Mouse (Mus musculus) heart, postnatal 36 days (tissue): ENCODE data around the gene Lyve1. TPM values are rescaled to one million over a fixed set of nuclear protein-coding genes. Genes with fewer than 3 reads are reported as not detected.

ENCODE experiments used
- DNase-seq, 2 experiments: peaks; one replicate each; pipeline ENCODE4 v3.0.0; 2021 to 2022
- intact Hi-C: fragments of 180-260 bp; cut with DNase I; formaldehyde crosslinking; loops from one replicate; pipeline ENCODE4 v1.15.1; 2025
- microRNA-seq, 2 experiments: library from miRNA; unstranded; fragments of <30 nt; microRNA quantifications; one replicate each; pipeline ENCODE4 v1.2.0; 2021; ENCODE audit warnings: borderline number of aligned reads in 2 of 2
- total RNA-seq, 2 experiments: library from RNA; stranded (reverse); gene quantifications; 2 replicates each; pipeline ENCODE4 v1.2.3; 2021

The Lyve1 gene
- total RNA-seq, 2 experiments from 2014 or later, result 14.1 to 28.1 TPM

DNA sequence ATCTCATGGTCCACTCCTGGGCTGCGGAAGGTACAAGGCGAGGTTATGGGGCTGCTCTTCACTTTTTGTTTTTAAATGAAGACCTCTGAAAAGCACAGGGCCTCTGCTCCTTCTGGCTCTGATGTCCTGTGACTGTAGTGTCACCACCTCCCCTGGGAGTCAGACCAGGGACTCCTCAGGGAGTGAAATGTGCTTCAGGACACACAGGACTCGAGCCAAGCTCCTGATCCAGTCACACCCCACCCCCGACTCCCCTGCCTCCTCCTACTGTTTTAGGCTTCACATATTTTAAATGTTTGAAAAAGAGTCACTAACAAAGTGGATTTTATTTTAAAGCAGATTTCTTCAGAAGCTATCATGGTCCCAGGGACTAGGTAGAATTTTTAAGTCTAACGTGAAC is 51.5 kb downstream of the Lyve1 start:
- DNase-seq, result no peak
- intact Hi-C loops, result no loop called here

DNA sequence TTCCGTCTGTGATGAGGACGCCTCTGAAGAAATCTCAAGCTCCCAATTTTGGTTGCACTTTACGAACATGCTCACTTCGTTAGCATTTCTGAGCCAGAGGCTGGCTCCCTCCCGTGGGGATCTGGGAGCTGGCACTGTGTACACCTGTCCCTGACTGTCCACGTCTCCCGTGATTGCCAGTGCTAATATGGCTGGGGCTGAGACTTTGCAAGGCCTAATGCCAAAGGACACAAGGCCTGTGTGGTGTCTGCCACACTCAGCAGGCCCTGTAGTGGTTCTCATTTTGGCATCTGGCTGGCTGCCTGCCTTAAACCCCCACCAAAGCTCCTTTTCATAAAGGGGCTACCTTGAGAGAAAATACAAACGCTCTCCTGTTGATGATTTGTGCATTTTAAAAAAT is 52.0 kb downstream of the Lyve1 start:
- no peak for DNase-seq
- intact Hi-C loops, result no loop called here

DNA sequence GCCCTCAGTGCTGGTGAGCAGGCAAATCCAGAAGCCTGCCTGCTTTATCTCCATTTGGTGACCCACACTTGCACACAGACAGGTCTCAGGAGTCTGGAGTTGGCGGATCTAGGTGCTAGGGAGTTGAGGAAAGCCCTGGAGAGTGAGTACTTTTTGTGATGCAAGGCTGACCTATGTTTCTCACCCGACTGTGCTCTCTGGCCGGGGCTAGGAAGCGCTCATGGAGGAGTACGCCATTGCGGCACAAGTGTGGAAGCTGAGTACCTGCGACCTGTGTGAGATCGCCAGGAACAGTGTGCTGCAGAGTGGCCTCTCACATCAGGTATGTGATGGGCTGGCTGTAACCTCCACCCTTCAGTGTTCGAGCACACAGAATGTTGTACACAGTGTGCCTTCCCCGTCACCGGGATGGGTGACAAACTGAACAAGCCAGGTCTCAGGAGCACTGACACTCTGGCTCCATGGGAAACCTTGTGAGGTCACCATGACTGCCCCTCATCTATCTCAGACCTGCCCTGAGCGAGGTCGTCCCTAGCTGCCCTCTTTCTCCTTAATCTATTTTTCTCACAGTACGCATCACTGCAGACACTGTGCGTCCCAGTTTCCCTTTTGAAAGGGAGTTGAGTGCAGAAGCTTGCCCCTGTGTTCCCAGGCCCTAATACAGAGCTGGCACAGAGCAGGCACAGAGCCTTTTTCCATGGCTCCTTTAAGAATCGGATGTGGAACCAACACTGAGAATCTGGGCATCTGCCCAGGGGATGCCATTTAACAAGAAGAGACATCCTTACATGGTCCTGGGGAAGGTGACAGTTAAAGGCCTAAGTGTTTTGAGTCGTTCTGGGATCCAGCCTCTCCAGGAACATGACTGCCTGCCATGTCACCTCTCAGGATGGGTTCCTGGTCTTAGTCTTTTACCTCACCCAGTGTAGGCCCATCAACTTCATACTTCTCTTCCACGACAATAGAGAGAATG is 53.2 kb downstream of the Lyve1 start:
- no peak for DNase-seq
- intact Hi-C loops, result no loop called here

DNA sequence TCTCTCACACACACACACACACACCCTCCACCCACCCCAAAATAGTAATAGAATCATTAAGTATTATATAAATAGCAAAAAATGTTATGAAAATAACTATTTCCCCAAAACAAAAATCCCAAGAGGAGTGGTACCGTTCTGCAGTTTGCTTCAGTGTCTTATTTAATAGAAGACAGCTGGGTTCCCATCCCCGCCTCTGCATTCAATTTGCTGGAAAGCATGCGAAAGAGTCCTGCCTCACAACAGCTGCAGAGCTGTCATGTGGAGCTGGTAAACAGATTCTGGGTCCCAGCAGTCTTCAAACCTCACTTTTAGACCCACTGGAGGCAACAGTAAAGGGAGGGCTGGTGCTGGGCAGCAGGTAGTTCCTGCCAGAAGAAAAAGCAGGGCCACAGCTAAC is 54.1 kb downstream of the Lyve1 start:
- intact Hi-C loops, result no loop called here

DNA sequence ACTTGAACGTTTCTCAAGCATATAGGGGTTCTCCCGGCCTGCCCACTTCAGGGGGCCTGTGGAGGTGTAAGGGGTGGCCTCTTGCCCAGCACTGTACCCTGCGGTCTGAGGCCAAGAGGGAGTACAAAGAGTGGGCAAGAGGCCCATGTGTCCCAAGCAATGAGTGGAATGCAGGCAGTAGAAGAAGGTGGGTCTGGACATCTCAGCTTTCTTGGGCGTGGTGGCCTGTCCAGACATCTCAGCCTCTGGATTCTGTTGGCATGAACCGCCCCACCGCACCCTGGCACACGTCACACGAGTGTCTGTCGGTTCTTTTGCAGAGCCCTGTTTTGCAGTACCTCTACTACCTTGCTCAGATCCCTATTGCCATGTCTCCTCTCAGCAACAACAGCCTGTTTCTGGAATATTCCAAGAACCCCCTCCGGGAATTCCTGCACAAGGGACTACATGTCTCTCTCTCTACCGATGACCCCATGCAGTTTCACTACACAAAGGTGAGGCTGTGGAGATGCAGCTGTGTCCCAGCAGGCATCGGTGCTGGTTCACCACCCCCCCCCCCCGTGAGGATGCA is 55.5 kb downstream of the Lyve1 start:
- intact Hi-C loops, result no loop called here
- DNase-seq, result no peak

More for the DNA sequence above, 54.1 kb downstream of the Lyve1 start:
- DNase-seq, result no peak

DNA sequence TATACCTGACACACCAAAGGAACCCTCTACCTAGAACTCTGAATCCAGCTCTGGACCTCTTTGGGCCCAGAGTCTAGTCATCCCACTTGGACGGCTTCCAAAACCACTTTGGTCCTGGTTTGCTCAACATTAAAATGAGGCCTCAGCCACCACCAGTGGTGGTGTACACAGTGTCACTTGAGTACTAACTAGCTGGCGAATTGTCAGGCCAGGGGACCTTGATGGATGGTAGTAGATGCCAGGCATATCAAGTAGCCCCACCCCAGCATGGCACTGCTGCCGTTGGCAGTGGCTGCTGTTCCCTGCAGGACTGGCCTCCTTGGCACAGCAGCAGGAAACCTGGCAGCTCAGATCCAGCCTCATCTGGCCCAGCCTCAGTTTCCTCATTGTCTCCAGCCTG is 58.8 kb downstream of the Lyve1 start:
- intact Hi-C loops, result loop anchor here (5.0 kb wide), 3 partner anchors 157 to 517 kb away; no protein-coding TSS in a partner anchor
- DNase-seq, result no peak

DNA sequence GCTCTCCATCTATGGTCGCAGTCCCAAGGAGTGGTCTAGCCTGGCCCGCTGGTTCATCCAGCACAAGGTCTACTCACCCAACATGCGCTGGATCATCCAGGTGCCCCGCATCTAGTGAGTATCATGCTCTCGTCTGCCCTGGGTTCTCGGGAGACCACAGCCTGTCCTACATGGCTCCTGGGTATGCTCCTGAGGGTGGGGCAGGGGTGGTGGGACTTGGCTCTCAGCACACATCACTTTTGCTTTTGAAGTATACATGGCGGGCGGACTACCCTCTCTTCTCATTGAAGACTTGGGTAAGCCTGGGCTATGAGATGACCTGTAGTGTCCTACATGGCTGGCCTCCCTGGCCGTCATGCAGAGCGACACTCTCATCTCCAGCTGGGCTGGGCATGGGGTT is 59.9 kb downstream of the Lyve1 start:
- DNase-seq, result no peak
- intact Hi-C loops, result loop anchor here (5.0 kb wide), 3 partner anchors 156 to 516 kb away; no protein-coding TSS in a partner anchor

DNA sequence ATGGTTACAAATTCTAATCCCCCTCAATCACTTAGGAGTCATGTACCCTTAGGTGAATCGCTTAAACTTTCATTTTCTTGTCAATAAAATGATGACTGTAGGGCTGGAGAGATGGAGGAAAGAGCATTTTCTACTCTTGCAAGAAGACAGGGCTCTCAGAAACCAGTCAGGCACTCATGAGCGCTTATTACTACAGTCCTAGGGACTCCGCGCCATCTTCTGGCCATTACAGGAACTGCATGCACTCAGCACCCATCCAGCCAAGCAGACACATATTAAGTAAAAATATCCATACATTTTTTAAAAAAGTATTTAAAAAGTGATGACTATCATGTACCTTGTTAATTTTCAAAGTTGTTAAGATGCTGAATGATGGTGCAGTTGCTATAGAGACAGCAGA is 62.0 kb downstream of the Lyve1 start:
- DNase-seq, result peak; percentile 81 to 89
- intact Hi-C loops, result loop anchor here (1.0 to 5.0 kb wide), 5 partner anchors 32 to 514 kb away; partner anchors contain the start of gene Ampd3

Small RNAs within 50 kb of the gene (microRNA-seq; reads per million reads assigned to microRNA genes)
- 0 to 1.3 reads per million in 2 experiments for gene Gm47282

Other genes starting within 250 kb of the Lyve1 start
- 10 to 100 TPM; 52.6 to 54.1 TPM for gene Sbf2, start 248.3 kb downstream of the Lyve1 start, total RNA-seq
- gene Adm, start 235.6 kb downstream of the Lyve1 start, total RNA-seq, result 10 to 100 TPM in 1 of 2 experiments, 1 to 10 TPM in 1; 8.3 to 10.2 TPM
- gene Ampd3, start 95.0 kb downstream of the Lyve1 start, total RNA-seq, result 10 to 100 TPM; 31.5 to 45.8 TPM
- 10 to 100 TPM; 36.5 to 38.1 TPM for gene Rnf141, start 18.8 kb downstream of the Lyve1 start, total RNA-seq
- 10 to 100 TPM; 13.4 to 15.8 TPM for gene Mrvi1, start 119.2 kb upstream of the Lyve1 start, total RNA-seq
- gene Ctr9, start 165.7 kb upstream of the Lyve1 start, total RNA-seq, result 10 to 100 TPM; 17.1 to 18.9 TPM
- 1,000 to 10,000 TPM; 1,008 to 1,028 TPM for gene Eif4g2, start 219.8 kb upstream of the Lyve1 start, total RNA-seq